Mouse (Mus musculus) subcutaneous adipose tissue, adult 2 months (tissue): Measurements from ENCODE around the gene Rnf24. TPM values are rescaled to one million over a fixed set of nuclear protein-coding genes. Genes with fewer than 3 reads are reported as not detected.

Experiments
- polyA plus RNA-seq: library from polyadenylated mRNA; depleted of rRNA; stranded (reverse); fragments of >200 nt; gene quantifications from 2 replicates; pipeline ENCODE4 v1.2.3, GENCODE M21; 2012; ENCODE audit warnings: low replicate concordance; rRNA removed

Gene Rnf24
- 15.0 and 15.6 TPM in 2 replicates for polyA plus RNA-seq

DNA sequence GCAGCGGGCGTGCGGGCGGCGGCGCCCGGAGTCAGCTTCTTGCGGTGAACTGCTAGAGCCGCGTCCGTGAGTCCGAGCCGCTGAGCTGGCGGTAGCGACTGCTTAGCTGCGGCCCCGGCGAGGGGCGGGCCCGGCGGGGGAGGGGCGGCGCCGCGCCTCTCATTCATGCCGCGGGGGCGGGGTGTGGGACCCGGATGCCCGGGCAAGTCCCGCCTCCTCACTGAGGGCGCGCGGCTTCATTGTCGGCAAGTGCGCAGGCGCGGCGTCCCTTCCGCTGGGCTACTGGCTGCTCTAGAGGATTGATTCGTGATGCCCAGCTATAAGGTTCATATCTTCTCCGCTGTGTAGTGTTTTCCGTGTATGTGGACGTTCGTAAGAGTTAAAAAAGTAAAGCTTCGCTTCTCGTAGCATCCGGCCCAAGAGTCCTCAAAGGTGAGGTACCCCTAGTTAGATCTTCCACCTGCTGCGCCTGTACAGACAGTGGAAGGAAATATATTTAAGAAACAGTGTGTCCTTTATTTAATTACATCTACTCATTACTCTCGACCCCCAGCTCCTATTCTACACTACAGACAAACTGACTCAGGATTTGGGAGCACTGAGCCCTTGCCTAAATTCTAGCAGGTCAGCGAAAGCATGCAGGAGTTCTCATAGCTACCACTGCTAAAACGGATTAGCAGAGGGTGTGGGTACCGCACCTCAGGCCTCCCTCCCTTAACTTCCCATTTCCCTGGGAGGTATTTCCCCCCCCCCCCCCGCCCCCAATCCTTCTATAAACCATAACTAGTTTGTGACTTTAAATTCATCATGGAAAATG is at the start of gene Rnf24:
Gene Rnf24, minus strand, starts transcription at position 146 of the 817 bp plus-strand sequence.

GRCm38 (mm10) chr2:131262213-131262672 is 90.4 kb downstream of the Rnf24 start, which contains the start of gene Pank2:
Gene Pank2, plus strand, starts transcription at chr2:131262495.

Other genes with a start within 250 kb of the Rnf24 start
- 32.4 and 75.2 TPM in 2 replicates for gene Hspa12b, start 225.6 kb downstream of the Rnf24 start, polyA plus RNA-seq
- gene Gm11037, start 219.4 kb downstream of the Rnf24 start, polyA plus RNA-seq: not detected in 2 replicates
- gene 1700037H04Rik, start 192.8 kb downstream of the Rnf24 start, polyA plus RNA-seq: 260 and 383 TPM in 2 replicates
- 97.7 and 118 TPM in 2 replicates for gene Cenpb, start 172.8 kb downstream of the Rnf24 start, polyA plus RNA-seq
- 17.2 and 64.6 TPM in 2 replicates for gene Cdc25b, start 165.9 kb downstream of the Rnf24 start, polyA plus RNA-seq
- gene Spef1, start 165.6 kb downstream of the Rnf24 start, polyA plus RNA-seq: 7.3 and 17.0 TPM in 2 replicates
- gene Ap5s1, start 145.8 kb downstream of the Rnf24 start, polyA plus RNA-seq: 52.2 and 64.5 TPM in 2 replicates
- gene Mavs, start 118.8 kb downstream of the Rnf24 start, polyA plus RNA-seq: 95.2 and 115 TPM in 2 replicates
- 20.5 and 25.7 TPM in 2 replicates for gene Pank2, start 90.4 kb downstream of the Rnf24 start, polyA plus RNA-seq
- gene Smox, start 138.6 kb upstream of the Rnf24 start, polyA plus RNA-seq: 16.0 and 48.8 TPM in 2 replicates
- 6.0 and 8.1 TPM in 2 replicates for gene Adra1d, start 209.4 kb upstream of the Rnf24 start, polyA plus RNA-seq